Mouse (Mus musculus) bone marrow, adult 2 months (tissue): ENCODE measurements at regions not wholly inside any gene's neighbourhood (a gene's known extent, or its start where the extent isn't known, plus 50 kb on each side); places are given as distances from the start of the nearest gene placed in this dataset.

Source experiments
- CTCF ChIP-seq: fragments of 200-500 bp; IDR thresholded peaks from 2 replicates; pipeline ENCODE4 v1.5.1; 2011; ENCODE audit warnings: low read length, control low read depth; ENCODE audit not compliant: control insufficient read depth, insufficient read depth
- POLR2A ChIP-seq: fragments of 200-500 bp; IDR thresholded peaks from 2 replicates; pipeline ENCODE4 v1.6.1; 2011; ENCODE audit warnings: low read depth, mild to moderate bottlenecking, control low read depth, low read length, borderline replicate concordance; ENCODE audit not compliant: control insufficient read depth

DNA sequence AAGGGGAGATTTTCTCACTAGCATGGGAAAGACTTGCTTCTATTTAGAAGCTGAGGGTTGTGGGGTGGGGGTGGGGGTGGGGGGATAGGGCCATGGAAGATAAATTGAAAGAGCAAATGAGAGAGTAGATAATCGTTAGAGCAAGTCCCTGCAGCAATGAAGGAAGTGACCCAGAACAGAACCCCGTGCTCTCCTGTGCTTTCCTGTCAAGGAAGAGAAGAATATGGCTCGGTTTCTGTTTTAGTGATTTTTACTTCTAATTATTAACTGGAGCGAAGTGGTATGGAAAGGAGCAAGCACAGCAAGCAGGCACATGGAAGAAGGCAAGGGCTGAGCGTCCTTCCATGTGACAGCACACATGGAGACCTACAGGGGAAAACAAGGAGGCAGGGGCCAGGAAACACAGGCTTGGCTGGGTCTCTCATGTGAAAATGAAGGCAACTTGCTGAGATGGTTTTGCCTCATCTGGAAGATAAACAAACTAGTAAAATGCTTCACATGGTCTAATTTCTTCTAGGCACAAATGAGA is 711.8 kb downstream of the Gm826 start:
- no peak for TF ChIP-seq POLR2A
- no peak for TF ChIP-seq CTCF
